Mouse (Mus musculus): Measurements from ENCODE around the gene Fcf1. TPM values are rescaled to one million over a fixed set of nuclear protein-coding genes. Genes with fewer than 3 reads are reported as not detected.

The Fcf1 gene
- polyA plus RNA-seq (2014; fragmentation: Illumina TruSeq; extraction: RNeasy Lipid Tissue Mini Kit (QIAGEN cat#74804); ENCODE audit: insufficient read depth, low read depth, low replicate concordance) = 88.6 TPM

GRCm38 (mm10) chr12:84970428-84971096 lies at the start of gene Fcf1, which contains the start of gene Arel1:
TSS of gene Fcf1 (plus strand) at chr12:84970897.
TSS of gene Arel1 (minus strand) at chr12:84970900.

GRCm38 (mm10) chr12:84996083-84996496 lies 25.4 kb downstream of the Fcf1 start, which contains the start of gene Ylpm1:
TSS of gene Ylpm1 (plus strand) at chr12:84996321.

Other genes starting within 250 kb of the Fcf1 start
- gene Npc2, start 197.7 kb upstream of the Fcf1 start, polyA plus RNA-seq (2014; fragmentation: Illumina TruSeq; extraction: RNeasy Lipid Tissue Mini Kit (QIAGEN cat#74804); ENCODE audit: insufficient read depth, low read depth, low replicate concordance) = 669 TPM
- 57.6 TPM for gene Isca2, start 197.6 kb upstream of the Fcf1 start, polyA plus RNA-seq (2014; fragmentation: Illumina TruSeq; extraction: RNeasy Lipid Tissue Mini Kit (QIAGEN cat#74804); ENCODE audit: insufficient read depth, low read depth, low replicate concordance)
- 11.5 TPM for gene Ltbp2, start 94.4 kb upstream of the Fcf1 start, polyA plus RNA-seq (2014; fragmentation: Illumina TruSeq; extraction: RNeasy Lipid Tissue Mini Kit (QIAGEN cat#74804); ENCODE audit: insufficient read depth, low read depth, low replicate concordance)
- 8.1 TPM for gene Arel1, start within 50 bp of the Fcf1 start, polyA plus RNA-seq (2014; fragmentation: Illumina TruSeq; extraction: RNeasy Lipid Tissue Mini Kit (QIAGEN cat#74804); ENCODE audit: insufficient read depth, low read depth, low replicate concordance)
- 16.3 TPM for gene Ylpm1, start 25.4 kb downstream of the Fcf1 start, polyA plus RNA-seq (2014; fragmentation: Illumina TruSeq; extraction: RNeasy Lipid Tissue Mini Kit (QIAGEN cat#74804); ENCODE audit: insufficient read depth, low read depth, low replicate concordance)
- 1.7 TPM for gene Prox2, start 139.9 kb downstream of the Fcf1 start, polyA plus RNA-seq (2014; fragmentation: Illumina TruSeq; extraction: RNeasy Lipid Tissue Mini Kit (QIAGEN cat#74804); ENCODE audit: insufficient read depth, low read depth, low replicate concordance)
- gene Dlst, start 139.9 kb downstream of the Fcf1 start, polyA plus RNA-seq (2014; fragmentation: Illumina TruSeq; extraction: RNeasy Lipid Tissue Mini Kit (QIAGEN cat#74804); ENCODE audit: insufficient read depth, low read depth, low replicate concordance) = 61.4 TPM
- gene Rps6kl1, start 180.4 kb downstream of the Fcf1 start, polyA plus RNA-seq (2014; fragmentation: Illumina TruSeq; extraction: RNeasy Lipid Tissue Mini Kit (QIAGEN cat#74804); ENCODE audit: insufficient read depth, low read depth, low replicate concordance) = 0.41 TPM
- 5.2 TPM for gene Pgf, start 206.9 kb downstream of the Fcf1 start, polyA plus RNA-seq (2014; fragmentation: Illumina TruSeq; extraction: RNeasy Lipid Tissue Mini Kit (QIAGEN cat#74804); ENCODE audit: insufficient read depth, low read depth, low replicate concordance)
- 43.1 TPM for gene Eif2b2, start 248.6 kb downstream of the Fcf1 start, polyA plus RNA-seq (2014; fragmentation: Illumina TruSeq; extraction: RNeasy Lipid Tissue Mini Kit (QIAGEN cat#74804); ENCODE audit: insufficient read depth, low read depth, low replicate concordance)

Data from lung, adult 10 weeks (tissue).